Mouse (Mus musculus) heart, embryonic 14.5 days (tissue): ENCODE measurements around the gene Il9. TPM values are rescaled to one million over a fixed set of nuclear protein-coding genes. Genes with fewer than 3 reads are reported as not detected.

ENCODE experiments used
- ATAC-seq: fragments of 200-750 bp; cut with Nextera tagmentation; 2 replicates; pipeline ENCODE4 v1.8.0; 2017; ENCODE audit warnings: low read depth, moderate TSS enrichment; ENCODE audit not compliant: insufficient number of reproducible peaks, insufficient read depth, low FRiP score
- H3K27ac ChIP-seq, 2 experiments: fragments of 200-500 bp in 1 of 2; fragments of 300-500 bp in 1 of 2; sonication (generic) in 1 of 2; replicated peaks in 1 of 2; 2 replicates each; pipeline ENCODE4 v1.5.1; 2012 to 2014; ENCODE audit warnings: low read depth in 2 of 2, low read length in 2 of 2, control low read depth in 1 of 2, mild to moderate bottlenecking in 1 of 2, mixed read lengths in 1 of 2; ENCODE audit not compliant: control insufficient read depth in 1 of 2, insufficient read depth in 1 of 2
- H3K27me3 ChIP-seq: fragments of 300-500 bp; sonication (generic); 2 replicates; pipeline ENCODE4 v1.6.1; 2014; ENCODE audit warnings: mild to moderate bottlenecking, low read length, control low read depth; ENCODE audit not compliant: control insufficient read depth, insufficient read depth
- H3K36me3 ChIP-seq: fragments of 300-500 bp; sonication (generic); 2 replicates; pipeline ENCODE4 v1.6.1; 2014; ENCODE audit warnings: mild to moderate bottlenecking, control low read depth, low read length, mixed read lengths; ENCODE audit not compliant: control insufficient read depth, insufficient read depth
- H3K4me1 ChIP-seq, 2 experiments: fragments of 200-500 bp in 1 of 2; fragments of 300-500 bp in 1 of 2; sonication (generic) in 1 of 2; 2 replicates each; pipeline ENCODE4 v1.6.1; 2012 to 2014; ENCODE audit warnings: low read length in 2 of 2, control low read depth in 1 of 2, mixed read lengths in 1 of 2; ENCODE audit not compliant: control insufficient read depth in 2 of 2, insufficient read depth in 2 of 2
- H3K4me2 ChIP-seq: fragments of 300-500 bp; sonication (generic); 2 replicates; pipeline ENCODE4 v1.6.1; 2014; ENCODE audit warnings: mild to moderate bottlenecking, low read length
- H3K4me3 ChIP-seq, 2 experiments: fragments of 200-500 bp in 1 of 2; fragments of 300-500 bp in 1 of 2; sonication (generic) in 1 of 2; 2 replicates each; pipeline ENCODE4 v1.5.1; 2012 to 2014; ENCODE audit warnings: low read length in 2 of 2, mild to moderate bottlenecking in 2 of 2, control low read depth in 1 of 2, low read depth in 1 of 2, moderate library complexity in 1 of 2; ENCODE audit not compliant: control insufficient read depth in 1 of 2, insufficient read depth in 1 of 2
- H3K9ac ChIP-seq: fragments of 300-500 bp; sonication (generic); 2 replicates; pipeline ENCODE4 v1.6.1; 2014; ENCODE audit warnings: mild to moderate bottlenecking, low read length
- H3K9me3 ChIP-seq: fragments of 300-500 bp; sonication (generic); 2 replicates; pipeline ENCODE4 v1.6.1; 2016; ENCODE audit warnings: low read length, control low read depth; ENCODE audit not compliant: control insufficient read depth
- WGBS: fragments of 180-500 bp; shearing (Covaris S2); extraction: QIAGEN DNeasy Blood & Tissue Kit; methylation state at CpG from one replicate; pipeline ENCODE4 v1.1.7; 2014; 5-methylcytosine and 5-hydroxymethylcytosine counted together
- polyA plus RNA-seq: library from polyadenylated mRNA; unstranded; fragments of >200 nt; fragmentation: Nextera tagmentation; extraction: Ambion mirVana; gene quantifications from 2 replicates; pipeline ENCODE4 v1.2.1, GENCODE M21; 2014

Gene Il9
- polyA plus RNA-seq, result not detected in 2 replicates

- H3K4me3 ChIP-seq, result no peak within 1 kb of the TSS
- H3K4me1 ChIP-seq, result peaks cover 0 to 3% of the 10 kb centered on the region in 2 experiments; a peak in 2 of 4 replicates
- H3K9ac ChIP-seq, result no peak within 1 kb of the TSS
- H3K27ac ChIP-seq, result no peak within 1 kb of the TSS
- ATAC-seq, result no peak
- H3K9me3 ChIP-seq, result no peaks in the 10 kb centered on the region
- 0 out of 2 replicates have a peak, but pooled peaks cover 6% of the 10 kb centered on the region for H3K27me3 ChIP-seq
- H3K36me3 ChIP-seq, result no peaks in the 10 kb centered on the region
- 61% methylated on average over 3 of the region's 3 CpGs for WGBS
- no peak within 1 kb of the TSS for H3K4me2 ChIP-seq
These were observed at the start of gene Il9 for GRCm38 (mm10) chr13:56482146-56482545. Il9 (minus strand) TSS chr13:56482246.

DNA sequence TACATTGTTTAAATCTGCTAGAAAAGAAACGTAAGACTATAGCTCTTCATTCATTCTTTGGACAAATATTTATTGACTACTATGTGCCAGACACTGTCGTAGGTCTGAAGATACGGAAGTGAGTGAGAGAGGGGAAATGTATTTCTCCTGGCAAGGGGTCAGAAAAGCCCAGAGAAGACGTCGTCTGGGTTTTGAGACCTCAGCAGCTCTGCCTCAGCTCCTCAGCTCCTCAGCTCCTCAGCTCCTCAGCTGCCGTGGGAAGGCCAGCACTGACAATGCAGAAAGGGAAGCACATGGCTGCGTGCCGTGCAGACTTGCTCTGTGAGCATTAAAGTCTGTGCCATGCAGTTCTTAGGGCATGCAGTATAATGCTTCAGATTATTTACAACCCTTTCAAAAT is 47.6 kb upstream of the Il9 start:
- no peak for ATAC-seq
- H3K9me3 ChIP-seq, result peaks cover 9% of the 10 kb centered on the region; the same call in 1 of the 2 replicates
- H3K36me3 ChIP-seq, result no peaks in the 10 kb centered on the region
- H3K4me1 ChIP-seq, result no peaks in the 10 kb centered on the region
- H3K9ac ChIP-seq, result no peak overlapping the region
- no peak overlapping the region for H3K4me2 ChIP-seq
- no peak overlapping the region for H3K27ac ChIP-seq
- no peaks in the 10 kb centered on the region for H3K27me3 ChIP-seq
- 58% methylated on average over 8 of the region's 8 CpGs for WGBS
- no peak overlapping the region for H3K4me3 ChIP-seq

- no peak overlapping the region for H3K9ac ChIP-seq
These were observed 47.0 kb upstream of the Il9 start for GRCm38 (mm10) chr13:56529031-56529430.

DNA sequence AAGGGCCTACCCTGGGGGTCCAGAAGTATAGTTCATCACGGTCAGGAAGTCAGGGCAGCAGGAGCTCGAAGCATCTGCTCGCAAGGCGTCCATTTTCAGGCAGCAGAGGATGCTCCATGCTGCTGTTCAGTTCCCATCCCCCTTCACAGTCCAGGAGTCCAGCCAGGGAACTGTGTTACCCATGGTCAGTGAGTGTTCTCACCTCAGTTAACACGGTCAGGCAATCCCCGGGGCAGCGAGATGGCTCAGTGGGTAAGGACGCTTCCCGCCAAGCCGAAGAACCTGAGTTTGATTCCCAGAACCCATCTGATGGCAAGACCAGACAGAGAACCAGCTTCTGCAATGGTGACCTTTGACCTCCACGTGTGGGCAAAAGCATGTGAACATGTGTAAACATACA is 46.2 kb upstream of the Il9 start:
- ATAC-seq, result no peak
- Histone ChIP-seq H3K9me3 (no peaks in the 10 kb centered on the region), H3K4me2 (no peak overlapping the region), H3K4me3 (no peak overlapping the region), H3K36me3 (no peaks in the 10 kb centered on the region), H3K27me3 (no peaks in the 10 kb centered on the region), H3K27ac (no peak overlapping the region), H3K4me1 (no peaks in the 10 kb centered on the region), H3K9ac (no peak overlapping the region)
- WGBS, result 83% methylated on average over 11 of the region's 11 CpGs

More at GRCm38 (mm10) chr13:56529031-56529430, 47.0 kb upstream of the Il9 start:
- Histone ChIP-seq H3K4me2 (no peak overlapping the region), H3K27me3 (no peaks in the 10 kb centered on the region), H3K4me3 (no peak overlapping the region), H3K27ac (no peak overlapping the region), H3K4me1 (no peaks in the 10 kb centered on the region), H3K9me3 (peaks cover 3% of the 10 kb centered on the region; the same call in 1 of the 2 replicates), H3K36me3 (no peaks in the 10 kb centered on the region)
- 59% methylated on average over 4 of the region's 4 CpGs for WGBS
- no peak for ATAC-seq

DNA sequence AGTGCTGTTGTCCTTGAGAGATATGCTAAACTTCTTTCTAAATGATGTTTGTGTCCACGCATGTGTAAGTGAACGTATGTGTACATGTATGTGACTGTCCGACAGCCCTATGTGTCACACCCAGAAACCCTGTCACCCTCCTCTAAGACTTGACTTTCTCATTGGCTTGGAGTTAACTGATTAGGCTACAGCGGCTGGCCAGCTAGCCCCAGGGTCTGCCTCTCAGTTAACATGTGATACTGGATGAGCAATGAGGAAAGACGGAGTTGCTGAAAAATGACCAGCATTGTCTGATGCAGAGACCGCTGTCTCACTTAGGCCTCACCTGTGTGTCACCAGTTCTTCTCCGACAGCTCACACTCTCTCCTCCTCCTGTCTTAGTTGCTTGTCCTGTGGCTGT is 45.8 kb upstream of the Il9 start:
- WGBS, result 84% methylated on average over 7 of the region's 7 CpGs
- H3K27ac ChIP-seq, result no peak overlapping the region
- H3K27me3 ChIP-seq, result no peaks in the 10 kb centered on the region
- H3K4me1 ChIP-seq, result no peaks in the 10 kb centered on the region
- H3K36me3 ChIP-seq, result no peaks in the 10 kb centered on the region
- no peak for ATAC-seq
- no peak overlapping the region for H3K9ac ChIP-seq
- H3K4me3 ChIP-seq, result no peak overlapping the region
- no peak overlapping the region for H3K4me2 ChIP-seq
- no peaks in the 10 kb centered on the region for H3K9me3 ChIP-seq

GRCm38 (mm10) chr13:56526871-56527270 is 44.8 kb upstream of the Il9 start:
- no peaks in the 10 kb centered on the region for H3K9me3 ChIP-seq
- no peak for ATAC-seq
- H3K4me2 ChIP-seq, result no peak overlapping the region
- no peaks in the 10 kb centered on the region for H3K36me3 ChIP-seq
- H3K9ac ChIP-seq, result no peak overlapping the region
- WGBS, result 78% methylated on average over 12 of the region's 12 CpGs
- H3K27me3 ChIP-seq, result no peaks in the 10 kb centered on the region
- H3K4me1 ChIP-seq, result no peaks in the 10 kb centered on the region
- no peak overlapping the region for H3K4me3 ChIP-seq
- H3K27ac ChIP-seq, result no peak overlapping the region

DNA sequence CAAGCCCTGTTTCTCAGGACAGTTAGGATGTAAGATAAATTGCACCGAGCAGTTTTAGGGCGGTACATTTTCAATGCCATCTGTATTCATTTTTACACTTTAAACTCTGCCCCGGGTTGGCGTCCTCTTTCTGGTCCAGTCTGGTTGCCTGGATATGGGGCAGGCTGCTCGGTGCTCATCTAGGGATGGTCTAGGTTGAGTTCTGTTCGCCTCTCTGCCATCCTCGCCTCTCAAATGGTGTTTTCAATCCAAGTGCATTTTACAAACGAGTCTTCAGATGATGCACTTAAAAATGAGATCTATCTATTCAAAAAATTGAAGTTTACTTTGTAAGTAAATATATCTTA is 40.7 kb upstream of the Il9 start:
- Histone ChIP-seq H3K36me3 (no peaks in the 10 kb centered on the region), H3K4me3 (peak overlapping the region; percentile 61 to 69), H3K27me3 (no peaks in the 10 kb centered on the region), H3K27ac (0 out of 4 replicates have a peak overlapping the region, but pooled peaks of 1 of the 2 experiments have one; percentile 1), H3K4me2 (peak overlapping the region; percentile 99), H3K9ac (peak overlapping the region; percentile 78), H3K9me3 (no peaks in the 10 kb centered on the region), H3K4me1 (no peaks in the 10 kb centered on the region)
- WGBS, result 8% methylated on average over 8 of the region's 8 CpGs
- ATAC-seq, result no peak
